Mouse (Mus musculus) lung, postnatal 36 days (tissue): ENCODE data around the gene Cep162.

Source experiments
- DNase-seq: peaks from one replicate; pipeline ENCODE4 v3.0.0; 2022; ENCODE audit warnings: mixed read lengths

Cep162 gene

GRCm38 (mm10) chr9:87254903-87255695 lies at the start of gene Cep162:
TSS of gene Cep162 (minus strand) at chr9:87255536.
- peak; percentile 92 for DNase-seq

- no peak for DNase-seq
These were observed 47.9 kb upstream of the Cep162 start for GRCm38 (mm10) chr9:87303196-87303595.

- no peak for DNase-seq
These were observed 43.6 kb upstream of the Cep162 start for GRCm38 (mm10) chr9:87298900-87299299.

- no peak for DNase-seq
These were observed 42.2 kb upstream of the Cep162 start for GRCm38 (mm10) chr9:87297522-87297921.

- DNase-seq = no peak
These were observed 327 bp upstream of the Cep162 start for GRCm38 (mm10) chr9:87255696-87256030.

GRCm38 (mm10) chr9:87248118-87248517 lies 7.2 kb downstream of the Cep162 start:
- DNase-seq = peak; percentile 11

- DNase-seq = no peak
These were observed 7.7 kb downstream of the Cep162 start for GRCm38 (mm10) chr9:87247678-87248077.

DNA sequence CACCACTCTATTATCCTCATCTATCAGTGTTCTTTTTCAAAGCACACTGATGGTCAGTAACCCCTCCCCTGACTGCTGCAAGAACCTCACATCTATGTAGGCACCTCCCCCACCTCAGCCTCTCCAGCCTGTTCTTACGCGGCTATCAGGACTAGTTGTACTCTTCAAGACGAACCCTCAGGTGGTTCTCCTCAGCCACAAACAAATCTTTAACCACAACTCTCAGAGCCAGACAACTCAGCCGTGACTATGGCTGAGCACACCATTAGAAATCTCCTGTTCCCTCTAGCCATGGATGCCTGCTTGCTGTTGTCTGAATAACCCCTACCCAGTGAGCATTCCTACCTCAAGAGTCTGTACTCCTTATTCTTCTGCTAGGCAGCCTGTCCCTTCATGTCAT lies 42.1 kb downstream of the Cep162 start:
- DNase-seq = no peak

GRCm38 (mm10) chr9:87210830-87211339 lies 44.5 kb downstream of the Cep162 start:
- DNase-seq = peak; percentile 16

GRCm38 (mm10) chr9:87202431-87202830 lies 52.9 kb downstream of the Cep162 start:
- DNase-seq = no peak

- no peak for DNase-seq
These were observed 54.4 kb downstream of the Cep162 start for GRCm38 (mm10) chr9:87200919-87201318.

- no peak for DNase-seq
These were observed 54.9 kb downstream of the Cep162 start for GRCm38 (mm10) chr9:87200426-87200825.

- no peak for DNase-seq
These were observed 57.3 kb downstream of the Cep162 start for GRCm38 (mm10) chr9:87198036-87198435.

- DNase-seq = no peak
These were observed 58.1 kb downstream of the Cep162 start for GRCm38 (mm10) chr9:87197277-87197676.

- no peak for DNase-seq
These were observed 61.6 kb downstream of the Cep162 start for GRCm38 (mm10) chr9:87193721-87194120.

DNA sequence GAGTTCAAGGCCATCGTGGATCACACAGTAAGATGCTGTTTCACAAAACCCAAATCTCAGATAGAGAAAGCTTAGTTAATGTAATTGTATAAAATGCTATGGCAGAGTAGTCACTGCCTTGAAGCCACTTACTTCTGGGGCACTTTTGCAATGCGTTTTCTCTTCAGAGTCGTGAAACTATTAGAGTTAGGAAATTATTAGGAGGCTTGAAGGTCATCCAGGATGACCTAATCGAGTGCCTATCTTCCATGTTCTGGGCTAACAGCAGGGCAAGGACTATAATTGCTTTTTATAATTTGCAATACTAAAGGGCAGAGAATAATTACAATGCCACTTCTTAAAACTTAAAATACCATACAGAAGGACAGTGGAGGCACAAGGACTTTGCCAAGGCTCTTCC lies 68.0 kb downstream of the Cep162 start:
- no peak for DNase-seq

- DNase-seq = no peak
These were observed 73.1 kb downstream of the Cep162 start for GRCm38 (mm10) chr9:87182231-87182630.

DNA sequence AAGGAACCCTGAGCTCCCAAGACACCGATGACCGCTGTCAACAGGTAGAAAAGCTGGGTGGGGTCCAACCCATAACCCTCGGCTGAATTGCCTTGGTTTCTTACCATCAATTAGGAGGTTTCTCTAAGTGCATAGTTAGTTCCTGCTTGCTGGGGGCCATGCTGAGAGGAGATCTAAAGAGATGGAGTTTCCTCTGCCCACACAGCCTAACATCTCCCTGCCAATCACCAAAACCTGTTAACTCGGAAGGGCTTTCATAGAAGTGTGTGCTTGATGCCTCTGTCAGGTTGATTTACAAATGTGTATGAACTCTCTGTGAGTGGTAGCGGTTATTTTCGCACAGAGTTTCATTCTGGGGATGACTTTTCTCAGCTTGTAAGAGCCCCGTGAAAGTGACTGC lies 76.8 kb downstream of the Cep162 start:
- DNase-seq = no peak

DNA sequence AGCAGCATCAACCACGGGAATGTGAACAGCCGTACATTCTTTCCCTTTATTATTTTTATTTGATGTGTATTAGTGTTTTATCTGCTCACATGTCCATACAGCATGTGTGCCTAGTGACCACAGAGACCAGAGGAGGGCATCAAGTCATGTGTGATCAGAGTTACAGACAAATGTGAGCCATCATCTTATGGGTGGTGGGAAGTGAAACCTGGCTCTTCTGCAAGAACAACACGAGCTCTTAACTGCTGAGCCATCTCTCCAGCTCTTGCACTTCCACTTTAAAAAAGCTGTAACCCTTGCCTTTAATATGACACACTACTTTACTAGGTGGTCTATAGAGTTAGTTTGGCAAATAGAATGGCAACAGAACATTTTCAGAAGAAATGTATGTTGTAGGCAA lies 83.8 kb downstream of the Cep162 start:
- no peak for DNase-seq

- no peak for DNase-seq
These were observed 84.4 kb downstream of the Cep162 start for GRCm38 (mm10) chr9:87170891-87171290.

GRCm38 (mm10) chr9:87169144-87169543 lies 86.2 kb downstream of the Cep162 start:
- DNase-seq = no peak

GRCm38 (mm10) chr9:87168051-87168450 lies 87.3 kb downstream of the Cep162 start:
- no peak for DNase-seq

- no peak for DNase-seq
These were observed 88.1 kb downstream of the Cep162 start for GRCm38 (mm10) chr9:87167001-87167830.

- DNase-seq = no peak
These were observed 92.8 kb downstream of the Cep162 start for GRCm38 (mm10) chr9:87162559-87162958.
